Mouse (Mus musculus) cortical plate, adult 2 months (tissue): ENCODE measurements around the gene Socs1. TPM values are rescaled to one million over a fixed set of nuclear protein-coding genes. Genes with fewer than 3 reads are reported as not detected.
"Not testable (repeated sequence)": the region's sequence is repeated elsewhere in the genome, so short reads cannot be mapped to it uniquely, and the experiment has no call there.

Experiments used
- H3K27ac ChIP-seq: fragments of 200-500 bp; 2 replicates; pipeline ENCODE4 v1.5.1; 2012; ENCODE audit warnings: low read length, control low read depth, inconsistent platforms; ENCODE audit not compliant: insufficient read depth
- H3K4me1 ChIP-seq: fragments of 200-500 bp; 2 replicates; pipeline ENCODE4 v1.6.1; 2011; ENCODE audit warnings: low read length; ENCODE audit not compliant: control insufficient read depth, insufficient read depth
- H3K4me3 ChIP-seq: fragments of 200-500 bp; 2 replicates; pipeline ENCODE4 v1.5.1; 2011; ENCODE audit warnings: mild to moderate bottlenecking, low read length, control low read depth; ENCODE audit not compliant: insufficient read depth
- CTCF ChIP-seq: fragments of 200-500 bp; IDR thresholded peaks from 2 replicates; pipeline ENCODE4 v1.5.1; 2011; ENCODE audit warnings: mild to moderate bottlenecking, control low read depth, low read length; ENCODE audit not compliant: insufficient read depth; ENCODE audit errors: extremely low read depth
- POLR2A ChIP-seq: fragments of 200-500 bp; IDR thresholded peaks from 2 replicates; pipeline ENCODE4 v1.6.1; 2011; ENCODE audit warnings: mild to moderate bottlenecking, low read length, control low read depth; ENCODE audit not compliant: insufficient read depth; ENCODE audit errors: extremely low read depth
- polyA plus RNA-seq: library from polyadenylated mRNA; depleted of rRNA; stranded (reverse); fragments of >200 nt; gene quantifications from 2 replicates; pipeline ENCODE4 v1.2.3, GENCODE M21; 2012

Gene Socs1
- polyA plus RNA-seq, 1 experiment, result 0.71 TPM

- Histone ChIP-seq H3K4me3 (no peak overlapping the region), H3K27ac (no peak overlapping the region), H3K4me1 (no peaks in the 10 kb centered on the region)
- TF ChIP-seq CTCF, result no peak
- TF ChIP-seq POLR2A, result no peak
Measured at GRCm38 (mm10) chr16:10818579-10819135, 33.3 kb upstream of the Socs1 start.

DNA sequence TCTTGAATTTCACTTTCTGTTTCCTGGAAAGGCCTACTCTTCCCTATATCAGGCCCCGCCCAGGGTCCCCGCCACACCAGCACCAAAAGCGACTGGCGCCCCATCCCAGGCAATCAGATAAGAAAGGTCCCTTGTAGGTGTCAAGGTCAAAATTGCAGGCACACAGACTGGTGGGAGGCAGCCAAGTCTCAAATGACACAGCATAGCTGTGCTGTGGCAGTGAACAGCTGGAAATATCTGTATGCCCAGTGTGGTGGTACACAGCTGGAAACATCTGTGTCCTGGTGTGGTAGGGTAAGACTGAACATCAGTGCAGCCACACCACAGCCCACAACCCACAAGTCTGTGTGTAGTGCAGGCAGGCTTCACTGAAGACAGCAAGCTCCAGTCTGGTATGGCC lies 29.5 kb upstream of the Socs1 start:
- TF ChIP-seq POLR2A, result no peak
- no peak for TF ChIP-seq CTCF
- no peak overlapping the region for H3K4me3 ChIP-seq
- no peak overlapping the region for H3K27ac ChIP-seq
- no peaks in the 10 kb centered on the region for H3K4me1 ChIP-seq

DNA sequence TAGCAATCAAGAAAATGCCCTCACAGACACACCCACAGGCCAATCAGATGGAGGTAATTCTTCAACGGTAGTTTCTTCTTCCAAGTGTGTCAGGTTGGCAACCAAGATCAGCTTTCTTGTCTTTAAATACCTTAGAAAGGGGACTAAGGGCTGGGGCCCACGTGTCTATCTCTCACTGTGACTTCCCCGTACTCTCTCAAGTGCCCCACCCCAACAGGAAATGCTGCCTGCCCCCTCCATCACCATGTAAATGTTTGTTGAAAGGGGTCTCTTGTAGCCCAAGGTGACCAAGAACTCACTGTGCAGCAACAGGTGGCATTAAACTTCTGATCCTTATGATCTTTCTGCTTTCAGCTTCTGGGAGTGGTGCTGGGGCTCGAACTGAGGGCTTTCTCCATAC lies 28.4 kb upstream of the Socs1 start:
- H3K4me1 ChIP-seq, result no peaks in the 10 kb centered on the region
- no peak overlapping the region for H3K4me3 ChIP-seq
- TF ChIP-seq CTCF, result no peak
- TF ChIP-seq POLR2A, result no peak
- H3K27ac ChIP-seq, result no peak overlapping the region

GRCm38 (mm10) chr16:10812865-10813371 lies 27.6 kb upstream of the Socs1 start, which contains the start of gene Gm11172:
Gm11172 (plus strand) TSS chr16:10812915.
- no peak for TF ChIP-seq POLR2A
- no peak for TF ChIP-seq CTCF
- H3K4me3 ChIP-seq, result no peak within 1 kb of the TSS
- no peaks in the 10 kb centered on the region for H3K4me1 ChIP-seq
- H3K27ac ChIP-seq, result no peak within 1 kb of the TSS

- H3K4me1 ChIP-seq, result no peaks in the 10 kb centered on the region
- TF ChIP-seq POLR2A (no peak), CTCF (no peak)
- H3K4me3 ChIP-seq, result no peak overlapping the region
- H3K27ac ChIP-seq, result no peak overlapping the region
Measured at GRCm38 (mm10) chr16:10810376-10810775, 25.0 kb upstream of the Socs1 start.

- H3K4me3 ChIP-seq, result no peak within 1 kb of the TSS
- no peaks in the 10 kb centered on the region for H3K4me1 ChIP-seq
- no peak within 1 kb of the TSS for H3K27ac ChIP-seq
- TF ChIP-seq POLR2A (no peak), CTCF (no peak)
Measured at GRCm38 (mm10) chr16:10805789-10806527, 20.6 kb upstream of the Socs1 start, which contains the start of gene Prm1. Prm1 (minus strand) TSS chr16:10805839.

DNA sequence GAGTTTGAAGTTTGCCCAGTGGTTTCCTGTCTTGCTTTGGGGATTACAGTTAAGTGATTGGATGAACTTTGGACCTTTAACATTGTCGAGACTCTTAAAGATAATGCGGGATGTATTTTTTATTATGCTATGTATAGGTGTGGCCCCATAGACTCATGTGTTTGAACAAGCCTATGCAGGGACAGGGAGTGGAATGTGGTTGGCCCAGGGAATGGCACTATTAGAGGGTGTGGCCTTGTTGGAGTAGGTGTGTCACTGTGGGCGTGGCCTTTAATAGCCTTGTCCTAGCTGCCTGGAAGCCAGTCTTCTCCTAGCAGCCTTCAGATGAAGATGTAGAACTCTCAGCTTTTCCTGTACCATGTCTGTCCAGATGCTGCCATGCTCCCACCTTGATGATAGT lies 17.1 kb upstream of the Socs1 start:
- not testable (repeated sequence) for H3K27ac ChIP-seq, H3K4me1 ChIP-seq, H3K4me3 ChIP-seq

DNA sequence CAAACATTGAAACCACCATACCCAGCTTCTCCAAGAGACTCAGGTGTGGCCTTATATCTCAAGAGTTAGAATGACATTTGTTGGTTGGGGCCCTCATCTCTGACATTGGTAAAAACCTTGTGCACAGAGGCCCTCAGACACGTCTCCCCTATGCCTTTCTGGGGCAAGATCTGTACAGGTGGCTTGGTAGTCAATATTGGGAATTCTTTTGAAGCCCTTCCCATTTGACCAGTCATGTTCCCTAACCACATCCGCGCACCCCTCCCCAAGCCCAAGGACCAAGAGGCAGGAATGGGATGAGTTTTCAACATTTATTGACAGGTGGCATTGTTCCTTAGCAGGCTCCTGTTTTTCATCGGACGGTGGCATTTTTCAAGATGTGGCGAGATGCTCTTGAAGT lies 10.7 kb upstream of the Socs1 start, which contains the start of gene Prm2:
TSS of gene Prm2 (minus strand) at position 101 of the 400 bp plus-strand sequence.
- TF ChIP-seq POLR2A (no peak), CTCF (no peak)
- Histone ChIP-seq H3K4me1 (no peaks in the 10 kb centered on the region), H3K4me3 (no peak within 1 kb of the TSS), H3K27ac (no peak within 1 kb of the TSS)

DNA sequence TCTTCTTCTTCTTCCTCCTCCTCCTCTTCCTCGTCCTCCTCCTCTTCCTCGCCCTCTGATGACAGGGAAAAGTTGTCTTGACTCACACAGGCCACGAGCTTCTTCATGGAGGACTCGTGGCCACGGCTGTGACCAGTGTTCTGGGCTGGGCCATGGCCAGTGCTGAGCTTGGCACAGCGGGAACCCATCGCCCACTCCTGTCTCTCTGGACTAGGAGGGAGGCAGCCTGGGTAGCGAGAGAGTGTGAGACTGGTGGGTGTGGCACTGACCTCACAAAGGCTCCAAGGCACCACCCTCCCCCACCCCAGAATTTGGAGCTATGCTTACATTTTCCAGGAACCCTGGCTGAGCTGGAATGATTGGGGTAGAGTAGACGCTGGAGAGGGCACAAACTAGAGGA lies 5.4 kb upstream of the Socs1 start, which contains the start of gene Prm3:
TSS of gene Prm3 (minus strand) at position 213 of the 400 bp plus-strand sequence.
- TF ChIP-seq POLR2A (no peak), CTCF (no peak)
- Histone ChIP-seq H3K27ac (no peak within 1 kb of the TSS), H3K4me1 (no peaks in the 10 kb centered on the region), H3K4me3 (no peak within 1 kb of the TSS)

DNA sequence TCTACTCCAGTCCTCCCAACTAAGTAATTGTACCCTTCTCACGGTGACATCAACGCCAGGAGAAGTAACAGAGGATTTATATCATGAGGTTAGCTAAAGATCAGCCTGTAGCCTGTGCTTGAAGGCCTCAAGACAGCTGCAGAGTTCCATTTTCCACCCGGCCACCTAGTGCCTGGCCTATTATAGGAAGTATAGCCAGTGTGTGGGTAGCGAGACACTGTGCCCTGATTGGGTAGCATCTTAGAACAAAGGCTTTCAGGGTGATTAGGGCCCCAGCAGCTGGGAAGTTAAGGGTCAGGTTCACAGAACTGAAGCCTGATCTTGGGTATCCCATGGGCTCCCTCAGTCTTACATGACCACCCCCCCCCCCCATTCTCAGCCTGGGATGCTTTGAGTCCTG lies 3.5 kb upstream of the Socs1 start:
- H3K4me1 ChIP-seq, result no peaks in the 10 kb centered on the region
- no peak overlapping the region for H3K4me3 ChIP-seq
- TF ChIP-seq CTCF (no peak), POLR2A (no peak)
- no peak overlapping the region for H3K27ac ChIP-seq
